Mouse (Mus musculus) limb, embryonic 11.5 days (tissue): ENCODE measurements around the gene Uimc1. TPM values are rescaled to one million over a fixed set of nuclear protein-coding genes. Genes with fewer than 3 reads are reported as not detected.
A peak's percentile ranks its signal among the peaks of the same experiment; 100 is the strongest.

ENCODE experiments used
- ATAC-seq: fragments of 200-750 bp; cut with Nextera tagmentation; 2 replicates; pipeline ENCODE4 v1.8.0; 2017; ENCODE audit warnings: low read depth; ENCODE audit not compliant: insufficient number of reproducible peaks, low FRiP score, low TSS enrichment
- DNase-seq: peaks from one replicate; pipeline ENCODE4 v3.0.0-alpha.2; 2015; ENCODE audit warnings: low spot score
- H3K27ac ChIP-seq: fragments of 300-500 bp; sonication (generic); replicated peaks from 2 replicates; pipeline ENCODE4 v1.5.1; 2014; ENCODE audit warnings: low read depth, mild to moderate bottlenecking, low read length
- H3K27me3 ChIP-seq: fragments of 300-500 bp; sonication (generic); 2 replicates; pipeline ENCODE4 v1.6.1; 2014; ENCODE audit warnings: mild to moderate bottlenecking, low read length, mixed read lengths; ENCODE audit not compliant: control insufficient read depth, insufficient read depth
- H3K36me3 ChIP-seq: fragments of 300-500 bp; sonication (generic); 2 replicates; pipeline ENCODE4 v1.6.1; 2014; ENCODE audit warnings: mild to moderate bottlenecking, low read length, moderate library complexity, mixed read lengths; ENCODE audit not compliant: control insufficient read depth, insufficient read depth
- H3K4me1 ChIP-seq: fragments of 300-500 bp; sonication (generic); 2 replicates; pipeline ENCODE4 v1.6.1; 2014; ENCODE audit warnings: low read length, mixed read lengths; ENCODE audit not compliant: control insufficient read depth, insufficient read depth
- H3K4me2 ChIP-seq: fragments of 300-500 bp; sonication (generic); 2 replicates; pipeline ENCODE4 v1.6.1; 2014; ENCODE audit warnings: low read depth, mild to moderate bottlenecking, moderate library complexity; ENCODE audit not compliant: severe bottlenecking
- H3K4me3 ChIP-seq: fragments of 300-500 bp; sonication (generic); 2 replicates; pipeline ENCODE4 v1.5.1; 2014; ENCODE audit warnings: low read depth, low read length
- H3K9ac ChIP-seq: fragments of 300-500 bp; sonication (generic); 2 replicates; pipeline ENCODE4 v1.6.1; 2014; ENCODE audit warnings: mild to moderate bottlenecking, low read length
- H3K9me3 ChIP-seq: fragments of 300-500 bp; sonication (generic); 2 replicates; pipeline ENCODE4 v1.6.1; 2016; ENCODE audit warnings: low read length; ENCODE audit not compliant: control insufficient read depth
- WGBS: fragments of 180-500 bp; shearing (Covaris S2); extraction: QIAGEN DNeasy Blood & Tissue Kit; methylation state at CpG from one replicate; pipeline ENCODE4 v1.1.7; 2014; 5-methylcytosine and 5-hydroxymethylcytosine counted together
- polyA plus RNA-seq: library from polyadenylated mRNA; unstranded; fragments of >200 nt; fragmentation: Nextera tagmentation; extraction: Ambion mirVana; gene quantifications from 2 replicates; pipeline ENCODE4 v1.2.1, GENCODE M21; 2014

The Uimc1 gene
- polyA plus RNA-seq, 1 experiment from 2014 or later: 32.4 TPM

GRCm38 (mm10) chr13:55000433-55000832 is 99.7 kb downstream of the Uimc1 start:
- no peak for DNase-seq
- Histone ChIP-seq H3K9ac (no peak overlapping the region), H3K27ac (no peak overlapping the region), H3K4me2 (no peak overlapping the region), H3K4me3 (no peak overlapping the region), H3K27me3 (no peaks in the 10 kb centered on the region; the same call in 1 of the 2 replicates), H3K4me1 (no peaks in the 10 kb centered on the region), H3K36me3 (no peaks in the 10 kb centered on the region), H3K9me3 (no peaks in the 10 kb centered on the region)
- WGBS: 86% methylated on average over 10 of the region's 10 CpGs
- no peak for ATAC-seq

- ATAC-seq: no peak
- WGBS: 89% methylated on average over 8 of the region's 8 CpGs
- Histone ChIP-seq H3K9me3 (no peaks in the 10 kb centered on the region), H3K36me3 (no peaks in the 10 kb centered on the region), H3K4me2 (no peak overlapping the region), H3K4me1 (no peaks in the 10 kb centered on the region), H3K4me3 (no peak overlapping the region), H3K27me3 (no peaks in the 10 kb centered on the region), H3K9ac (no peak overlapping the region), H3K27ac (no peak overlapping the region)
- no peak for DNase-seq
Observed at GRCm38 (mm10) chr13:54997568-54997967, 102.5 kb downstream of the Uimc1 start.

GRCm38 (mm10) chr13:54995161-54995560 is 104.9 kb downstream of the Uimc1 start:
- Histone ChIP-seq H3K9ac (no peak overlapping the region), H3K36me3 (no peaks in the 10 kb centered on the region), H3K27me3 (no peaks in the 10 kb centered on the region), H3K4me3 (no peak overlapping the region), H3K9me3 (no peaks in the 10 kb centered on the region), H3K27ac (no peak overlapping the region), H3K4me1 (no peaks in the 10 kb centered on the region), H3K4me2 (no peak overlapping the region)
- ATAC-seq (no peak), DNase-seq (no peak)
- 61% methylated on average over 6 of the region's 6 CpGs for WGBS

- Histone ChIP-seq H3K4me2 (no peak overlapping the region), H3K27me3 (no peaks in the 10 kb centered on the region)
Observed at GRCm38 (mm10) chr13:54994576-54994975, 105.5 kb downstream of the Uimc1 start.

GRCm38 (mm10) chr13:54992215-54992614 is 107.9 kb downstream of the Uimc1 start:
- no peak for DNase-seq
- Histone ChIP-seq H3K4me1 (no peaks in the 10 kb centered on the region), H3K36me3 (no peaks in the 10 kb centered on the region), H3K27me3 (no peaks in the 10 kb centered on the region), H3K4me2 (no peak overlapping the region), H3K27ac (no peak overlapping the region), H3K4me3 (no peak overlapping the region), H3K9me3 (no peaks in the 10 kb centered on the region), H3K9ac (no peak overlapping the region)
- 93% methylated on average over 7 of the region's 7 CpGs for WGBS
- no peak for ATAC-seq

More at GRCm38 (mm10) chr13:54994576-54994975, 105.5 kb downstream of the Uimc1 start:
- Histone ChIP-seq H3K9ac (no peak overlapping the region), H3K27ac (no peak overlapping the region), H3K9me3 (no peaks in the 10 kb centered on the region), H3K4me3 (no peak overlapping the region), H3K4me1 (no peaks in the 10 kb centered on the region), H3K36me3 (no peaks in the 10 kb centered on the region)
- DNase-seq: no peak
- no peak for ATAC-seq
- 23% methylated on average over 4 of the region's 4 CpGs for WGBS

- H3K27ac ChIP-seq: no peak overlapping the region
- H3K27me3 ChIP-seq: no peaks in the 10 kb centered on the region
- H3K4me3 ChIP-seq: no peak overlapping the region
- ATAC-seq: no peak
- no peak overlapping the region for H3K9ac ChIP-seq
- H3K4me1 ChIP-seq: no peaks in the 10 kb centered on the region
- WGBS: 50% methylated on average over 7 of the region's 7 CpGs
- H3K4me2 ChIP-seq: no peak overlapping the region
- DNase-seq: no peak
- no peaks in the 10 kb centered on the region for H3K9me3 ChIP-seq
- no peaks in the 10 kb centered on the region for H3K36me3 ChIP-seq
Observed at GRCm38 (mm10) chr13:54988181-54988760, 111.8 kb downstream of the Uimc1 start.

GRCm38 (mm10) chr13:54987405-54987804 is 112.7 kb downstream of the Uimc1 start:
- 84% methylated on average over 9 of the region's 9 CpGs for WGBS
- H3K36me3 ChIP-seq: no peaks in the 10 kb centered on the region
- no peak overlapping the region for H3K27ac ChIP-seq
- H3K4me1 ChIP-seq: no peaks in the 10 kb centered on the region
- no peak for DNase-seq
- no peaks in the 10 kb centered on the region for H3K9me3 ChIP-seq
- no peak overlapping the region for H3K4me2 ChIP-seq
- no peak overlapping the region for H3K4me3 ChIP-seq
- H3K9ac ChIP-seq: no peak overlapping the region
- ATAC-seq: no peak
- H3K27me3 ChIP-seq: no peaks in the 10 kb centered on the region

GRCm38 (mm10) chr13:54983614-54984013 is 116.5 kb downstream of the Uimc1 start:
- WGBS: 48% methylated on average over 2 of the region's 2 CpGs
- H3K27me3 ChIP-seq: no peaks in the 10 kb centered on the region
- H3K4me2 ChIP-seq: no peak overlapping the region
- H3K9ac ChIP-seq: no peak overlapping the region
- no peaks in the 10 kb centered on the region for H3K4me1 ChIP-seq
- no peaks in the 10 kb centered on the region for H3K36me3 ChIP-seq
- ATAC-seq: no peak
- DNase-seq: peak; percentile 36
- H3K4me3 ChIP-seq: no peak overlapping the region
- no peak overlapping the region for H3K27ac ChIP-seq
- H3K9me3 ChIP-seq: no peaks in the 10 kb centered on the region

- WGBS: 83% methylated on average over 8 of the region's 8 CpGs
- H3K4me3 ChIP-seq: no peak overlapping the region
- DNase-seq (no peak), ATAC-seq (no peak)
- H3K27ac ChIP-seq: no peak overlapping the region
- H3K4me2 ChIP-seq: no peak overlapping the region
- no peaks in the 10 kb centered on the region for H3K4me1 ChIP-seq
- H3K27me3 ChIP-seq: no peaks in the 10 kb centered on the region
- no peak overlapping the region for H3K9ac ChIP-seq
- H3K36me3 ChIP-seq: no peaks in the 10 kb centered on the region
- no peaks in the 10 kb centered on the region for H3K9me3 ChIP-seq
Observed at GRCm38 (mm10) chr13:54983001-54983400, 117.1 kb downstream of the Uimc1 start.
